Mouse (Mus musculus) myocyte (in vitro differentiated cells): ENCODE data around the gene Epha6. TPM values are rescaled to one million over a fixed set of nuclear protein-coding genes. Genes with fewer than 3 reads are reported as not detected.

Source experiments
- H3K27me3 ChIP-seq: one replicate; pipeline ENCODE4 v1.6.1; 2011; ENCODE audit not compliant: control insufficient read depth, insufficient read depth, insufficient read length
- H3K36me3 ChIP-seq: one replicate; pipeline ENCODE4 v1.6.1; 2011; ENCODE audit not compliant: control insufficient read depth, insufficient read depth
- H3K4me2 ChIP-seq: one replicate; pipeline ENCODE4 v1.6.1; 2011; ENCODE audit warnings: low read depth, control low read depth
- H3K4me3 ChIP-seq: one replicate; pipeline ENCODE4 v1.5.1; 2011; ENCODE audit warnings: mild to moderate bottlenecking, control low read depth, moderate library complexity
- H3K79me2 ChIP-seq: one replicate; pipeline ENCODE4 v1.6.1; 2011; ENCODE audit not compliant: control insufficient read depth, insufficient read depth
- H3ac ChIP-seq: one replicate; pipeline ENCODE4 v1.6.1; 2011; ENCODE audit not compliant: control insufficient read depth, insufficient read length
- CEBPB ChIP-seq: IDR thresholded peaks from 2 replicates; pipeline ENCODE4 v1.6.1; 2011; ENCODE audit warnings: mild to moderate bottlenecking, moderate library complexity; ENCODE audit not compliant: poor library complexity, insufficient read depth, severe bottlenecking
- E2F4 ChIP-seq: IDR thresholded peaks from one replicate; pipeline ENCODE4 v1.6.1; 2011; ENCODE audit warnings: mild to moderate bottlenecking, control low read depth, moderate library complexity; ENCODE audit not compliant: insufficient read depth
- MAX ChIP-seq: IDR thresholded peaks from one replicate; pipeline ENCODE4 v1.6.1; 2011; ENCODE audit warnings: low read depth, mild to moderate bottlenecking, control low read depth
- MYOD1 ChIP-seq, 3 experiments: IDR thresholded peaks; one replicate each; pipeline ENCODE4 v1.6.1; 2011; ENCODE audit warnings: control low read depth in 2 of 3, low read depth in 2 of 3, mild to moderate bottlenecking in 2 of 3, moderate library complexity in 1 of 3; ENCODE audit not compliant: insufficient read length in 2 of 3, control insufficient read depth in 1 of 3
- MYOG ChIP-seq, 3 experiments: IDR thresholded peaks; one replicate each; pipeline ENCODE4 v1.6.1; 2011; ENCODE audit warnings: control low read depth in 2 of 3, low read depth in 2 of 3, mild to moderate bottlenecking in 2 of 3; ENCODE audit not compliant: insufficient read length in 2 of 3, control insufficient read depth in 1 of 3, insufficient read depth in 1 of 3
- POLR2A ChIP-seq: IDR thresholded peaks from one replicate; pipeline ENCODE4 v1.6.1; 2011; ENCODE audit warnings: low read depth, mild to moderate bottlenecking, control low read depth, moderate library complexity; ENCODE audit not compliant: insufficient read length
- POLR2AphosphoS2 ChIP-seq: IDR thresholded peaks from one replicate; pipeline ENCODE4 v1.6.1; 2011; ENCODE audit warnings: low read depth, control low read depth; ENCODE audit not compliant: insufficient read length
- REST ChIP-seq: IDR thresholded peaks from one replicate; pipeline ENCODE4 v1.6.1; 2011; ENCODE audit warnings: mild to moderate bottlenecking, control low read depth, moderate library complexity; ENCODE audit not compliant: insufficient read depth, insufficient read length
- SRF ChIP-seq: IDR thresholded peaks from one replicate; pipeline ENCODE4 v1.6.1; 2011; ENCODE audit warnings: low read depth; ENCODE audit not compliant: control insufficient read depth, insufficient read length
- TCF12 ChIP-seq: IDR thresholded peaks from one replicate; pipeline ENCODE4 v1.6.1; 2011; ENCODE audit warnings: mild to moderate bottlenecking, control low read depth; ENCODE audit not compliant: poor library complexity, insufficient read depth, severe bottlenecking
- TCF3 ChIP-seq: IDR thresholded peaks from one replicate; pipeline ENCODE4 v1.6.1; 2011; ENCODE audit warnings: low read depth, control low read depth; ENCODE audit not compliant: insufficient read length
- USF1 ChIP-seq: IDR thresholded peaks from one replicate; pipeline ENCODE4 v1.6.1; 2011; ENCODE audit warnings: low read depth, mild to moderate bottlenecking, control low read depth, moderate library complexity
- polyA plus RNA-seq: library from polyadenylated mRNA; unstranded; fragments of >200 nt; fragmentation: generic; extraction: Trizol; gene quantifications from one replicate; pipeline ENCODE4 v1.2.1, GENCODE M21; 2012; ENCODE audit warnings: missing spikeins

The Epha6 gene
- polyA plus RNA-seq, 1 experiment = not detected

DNA sequence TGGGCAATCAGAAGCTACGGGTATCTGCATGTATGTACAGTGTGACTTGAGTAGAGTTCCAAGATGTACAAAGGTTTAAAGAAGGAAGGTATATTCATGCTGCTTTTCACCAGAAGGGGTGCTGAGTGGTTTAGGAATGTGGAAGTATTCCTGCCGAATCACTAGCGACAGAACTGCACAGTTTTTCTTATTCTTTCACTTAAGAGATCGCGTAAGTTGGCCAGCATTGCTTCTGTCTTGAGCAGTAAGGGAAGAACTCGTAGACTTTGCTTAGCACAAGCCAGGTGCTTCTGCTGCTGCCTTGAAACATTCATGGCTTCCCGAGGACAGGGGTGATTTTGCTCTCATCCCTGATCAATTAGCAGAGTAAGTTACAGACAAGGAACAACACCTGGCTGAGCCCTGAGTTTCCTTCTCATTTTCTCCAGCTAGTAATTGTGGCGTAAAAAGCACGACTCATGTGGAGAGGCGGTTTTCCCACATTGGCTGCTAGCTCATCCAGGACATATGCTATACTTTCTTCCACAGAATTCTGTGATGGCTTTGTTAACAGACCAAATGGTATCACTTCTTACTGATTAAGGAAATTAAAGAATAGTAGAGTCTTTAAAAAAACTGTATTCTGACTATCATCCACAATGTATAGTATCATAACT lies 534.7 kb downstream of the Epha6 start:
- Histone ChIP-seq H3ac (no peak overlapping the region), H3K4me2 (no peak overlapping the region), H3K79me2 (no peaks in the 10 kb centered on the region), H3K4me3 (no peak overlapping the region), H3K27me3 (no peaks in the 10 kb centered on the region), H3K36me3 (no peaks in the 10 kb centered on the region)
- no peak for TF ChIP-seq MAX

DNA sequence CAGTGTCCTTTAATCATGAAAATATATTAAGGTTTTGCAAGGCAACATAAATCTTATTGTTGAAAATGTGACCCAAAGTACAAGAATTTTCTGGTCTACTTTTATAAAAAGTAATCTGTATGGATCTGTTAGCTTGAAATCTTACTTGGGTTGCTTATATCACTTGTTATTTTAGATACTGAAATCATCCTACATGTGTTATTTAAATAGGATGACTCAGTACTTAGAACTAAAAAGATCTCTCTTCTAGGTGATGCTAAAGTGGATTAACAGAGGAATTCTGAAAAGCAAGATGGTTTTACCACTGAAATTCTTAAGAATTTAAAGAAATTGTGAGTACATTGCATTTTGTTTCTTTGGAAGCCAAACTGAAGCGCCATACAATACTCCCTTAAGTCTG lies 561.5 kb downstream of the Epha6 start:
- H3K36me3 ChIP-seq = no peaks in the 10 kb centered on the region
- H3K4me3 ChIP-seq = no peak overlapping the region
- TF ChIP-seq MYOG (IDR thresholded peaks at IDR 0.05; ENCODE audit: control insufficient read depth in 1 of 3, insufficient read depth in 1 of 3, insufficient read length in 2 of 3, low read depth in 2 of 3) = no peak
- no peak for TF ChIP-seq USF1
- TF ChIP-seq REST = no peak
- TF ChIP-seq TCF12 = no peak
- no peak for TF ChIP-seq MYOD1 (IDR thresholded peaks at IDR 0.05; ENCODE audit: control insufficient read depth in 1 of 3, insufficient read length in 2 of 3, low read depth in 2 of 3)
- TF ChIP-seq MAX = no peak
- no peak for TF ChIP-seq POLR2AphosphoS2
- no peak for TF ChIP-seq POLR2A
- no peak for TF ChIP-seq CEBPB
- no peak for TF ChIP-seq E2F4
- TF ChIP-seq SRF = no peak
- TF ChIP-seq TCF3 = no peak
- no peak overlapping the region for H3ac ChIP-seq
- H3K79me2 ChIP-seq = no peaks in the 10 kb centered on the region
- H3K27me3 ChIP-seq = no peaks in the 10 kb centered on the region
- H3K4me2 ChIP-seq = no peak overlapping the region

DNA sequence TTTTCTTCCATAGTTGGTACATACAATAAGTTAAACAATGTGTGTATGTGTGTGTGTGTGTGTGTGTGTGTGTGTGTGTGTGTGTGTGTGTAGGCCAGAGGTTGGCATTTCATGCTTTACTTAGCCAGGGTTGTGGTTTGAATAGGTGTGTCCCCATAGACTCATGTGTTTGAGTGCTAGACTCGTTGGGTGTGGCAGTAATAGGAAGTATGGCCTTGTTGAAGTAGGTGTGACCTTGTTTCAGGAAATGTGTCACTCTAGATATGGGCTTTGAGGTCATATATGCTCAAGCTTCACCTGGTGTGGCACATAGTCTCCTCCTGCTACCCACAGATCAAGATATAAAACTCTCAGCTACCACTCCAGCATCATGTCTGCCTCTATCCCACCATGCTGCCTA lies 577.0 kb downstream of the Epha6 start:
- TF ChIP-seq MAX (no peak), MYOD1 (IDR thresholded peaks at IDR 0.05; ENCODE audit: control insufficient read depth in 1 of 3, insufficient read length in 2 of 3, low read depth in 2 of 3) (no peak), POLR2A (no peak), POLR2AphosphoS2 (no peak), MYOG (IDR thresholded peaks at IDR 0.05; ENCODE audit: control insufficient read depth in 1 of 3, insufficient read depth in 1 of 3, insufficient read length in 2 of 3, low read depth in 2 of 3) (no peak), USF1 (no peak), TCF3 (no peak), TCF12 (no peak), E2F4 (no peak)
- Histone ChIP-seq H3K4me3 (no peak overlapping the region), H3K79me2 (no peaks in the 10 kb centered on the region), H3ac (no peak overlapping the region), H3K27me3 (no peaks in the 10 kb centered on the region), H3K4me2 (no peak overlapping the region), H3K36me3 (no peaks in the 10 kb centered on the region)

DNA sequence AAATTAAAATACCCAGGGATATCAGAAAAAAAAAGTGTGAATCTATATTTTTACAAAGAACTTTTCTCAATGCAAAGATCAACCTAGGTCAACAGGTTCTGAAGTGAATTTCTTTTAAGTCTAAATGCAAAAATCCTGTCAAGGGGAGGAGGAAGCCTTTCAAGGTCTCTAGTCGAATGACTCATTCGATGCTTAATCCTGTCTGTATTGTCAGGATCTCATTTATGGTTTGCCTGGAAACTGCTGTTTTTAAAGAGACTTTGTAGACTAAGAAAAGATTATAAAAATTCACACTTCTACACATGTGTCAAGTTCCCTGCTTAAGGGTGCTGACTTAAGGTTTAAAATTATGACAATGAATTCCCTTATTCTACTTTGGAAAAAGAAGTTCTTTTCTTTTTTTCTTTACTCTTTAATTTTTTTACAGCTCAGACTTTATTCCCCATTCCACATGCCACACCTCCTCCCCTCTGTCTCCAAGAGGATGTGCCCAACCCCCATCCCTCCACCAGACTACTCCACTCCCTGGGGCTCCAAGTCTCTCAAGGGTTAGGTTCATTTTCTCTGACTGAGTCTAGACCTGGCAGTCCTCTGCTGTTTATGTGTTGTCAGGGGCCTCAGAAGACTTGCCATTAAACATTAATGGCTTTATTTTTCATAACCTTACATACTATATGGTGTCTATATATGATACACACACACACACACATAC lies 598.3 kb downstream of the Epha6 start:
- H3K27me3 ChIP-seq = no peaks in the 10 kb centered on the region
- H3K79me2 ChIP-seq = no peaks in the 10 kb centered on the region
- no peaks in the 10 kb centered on the region for H3K36me3 ChIP-seq
- H3K4me3 ChIP-seq = no peak overlapping the region
- no peak overlapping the region for H3ac ChIP-seq
- TF ChIP-seq REST = no peak
- no peak for TF ChIP-seq POLR2A
- TF ChIP-seq SRF = no peak
- no peak for TF ChIP-seq CEBPB
- TF ChIP-seq TCF3 = no peak
- TF ChIP-seq MYOD1 (IDR thresholded peaks at IDR 0.05; ENCODE audit: control insufficient read depth in 1 of 3, insufficient read length in 2 of 3, low read depth in 2 of 3) = no peak
- TF ChIP-seq E2F4 = no peak
- no peak for TF ChIP-seq TCF12
- no peak for TF ChIP-seq MAX
- TF ChIP-seq USF1 = no peak
- no peak for TF ChIP-seq MYOG (IDR thresholded peaks at IDR 0.05; ENCODE audit: control insufficient read depth in 1 of 3, insufficient read depth in 1 of 3, insufficient read length in 2 of 3, low read depth in 2 of 3)
- no peak for TF ChIP-seq POLR2AphosphoS2
- no peak overlapping the region for H3K4me2 ChIP-seq

DNA sequence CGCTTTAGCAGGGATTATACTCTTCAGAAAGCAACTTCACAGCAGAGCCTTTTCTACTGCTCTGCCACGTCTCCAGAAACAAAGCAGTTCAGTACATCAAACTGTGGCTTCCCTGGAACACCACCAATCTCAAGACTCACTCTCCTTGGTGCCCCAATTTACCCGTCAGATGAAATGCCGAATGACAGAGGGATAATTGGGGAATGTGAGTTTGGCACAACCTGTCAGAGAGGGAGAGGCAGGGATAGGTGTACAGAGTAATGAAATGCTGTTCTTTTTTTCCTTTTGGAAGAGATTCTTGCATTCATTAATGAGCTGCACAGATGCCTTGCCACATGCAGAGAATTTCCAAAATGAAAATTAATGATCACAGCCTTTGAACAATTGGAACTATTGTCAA lies 635.5 kb downstream of the Epha6 start:
- Histone ChIP-seq H3K4me2 (no peak overlapping the region), H3K79me2 (no peaks in the 10 kb centered on the region), H3K36me3 (no peaks in the 10 kb centered on the region), H3K27me3 (no peaks in the 10 kb centered on the region), H3K4me3 (no peak overlapping the region), H3ac (no peak overlapping the region)
- TF ChIP-seq SRF (no peak), REST (no peak), MYOG (IDR thresholded peaks at IDR 0.05; ENCODE audit: control insufficient read depth in 1 of 3, insufficient read depth in 1 of 3, insufficient read length in 2 of 3, low read depth in 2 of 3) (no peak), E2F4 (no peak), USF1 (no peak), MYOD1 (IDR thresholded peaks at IDR 0.05; ENCODE audit: control insufficient read depth in 1 of 3, insufficient read length in 2 of 3, low read depth in 2 of 3) (no peak), TCF12 (no peak), MAX (no peak), POLR2AphosphoS2 (no peak), POLR2A (no peak), CEBPB (no peak), TCF3 (no peak)
